Mouse (Mus musculus) heart, embryonic 11.5 days (tissue): ENCODE results near the gene Rpl35. TPM values are rescaled to one million over a fixed set of nuclear protein-coding genes. Genes with fewer than 3 reads are reported as not detected.

Source experiments
- ATAC-seq: fragments of 200-750 bp; cut with Nextera tagmentation; replicated peaks from 2 replicates; pipeline ENCODE4 v1.8.0; 2017; ENCODE audit warnings: moderate library complexity; ENCODE audit not compliant: insufficient number of reproducible peaks, low FRiP score, low TSS enrichment
- H3K27ac ChIP-seq: fragments of 300-500 bp; sonication (generic); 2 replicates; pipeline ENCODE4 v1.5.1; 2014; ENCODE audit warnings: mild to moderate bottlenecking, low read depth, low read length
- H3K27me3 ChIP-seq: fragments of 300-500 bp; sonication (generic); 2 replicates; pipeline ENCODE4 v1.6.1; 2014; ENCODE audit warnings: mild to moderate bottlenecking, low read length, mixed read lengths; ENCODE audit not compliant: control insufficient read depth, insufficient read depth
- H3K36me3 ChIP-seq: fragments of 300-500 bp; sonication (generic); 2 replicates; pipeline ENCODE4 v1.6.1; 2014; ENCODE audit warnings: mild to moderate bottlenecking, low read length, moderate library complexity, mixed read lengths; ENCODE audit not compliant: control insufficient read depth, insufficient read depth
- H3K4me1 ChIP-seq: fragments of 300-500 bp; sonication (generic); 2 replicates; pipeline ENCODE4 v1.6.1; 2014; ENCODE audit warnings: low read length; ENCODE audit not compliant: control insufficient read depth, insufficient read depth
- H3K4me2 ChIP-seq: fragments of 300-500 bp; sonication (generic); 2 replicates; pipeline ENCODE4 v1.6.1; 2014; ENCODE audit warnings: mild to moderate bottlenecking, moderate library complexity
- H3K4me3 ChIP-seq: fragments of 300-500 bp; sonication (generic); 2 replicates; pipeline ENCODE4 v1.5.1; 2014; ENCODE audit warnings: low read depth, low read length
- H3K9ac ChIP-seq: fragments of 300-500 bp; sonication (generic); 2 replicates; pipeline ENCODE4 v1.6.1; 2014; ENCODE audit warnings: mild to moderate bottlenecking, low read depth, low read length, moderate library complexity
- H3K9me3 ChIP-seq: fragments of 300-500 bp; sonication (generic); replicated peaks from 2 replicates; pipeline ENCODE4 v1.6.1; 2016; ENCODE audit warnings: low read length; ENCODE audit not compliant: control insufficient read depth
- WGBS: fragments of 180-500 bp; shearing (Covaris S2); extraction: QIAGEN DNeasy Blood & Tissue Kit; methylation state at CpG from one replicate; pipeline ENCODE4 v1.1.7; 2014; ENCODE audit not compliant: insufficient replicate concordance; 5-methylcytosine and 5-hydroxymethylcytosine counted together
- polyA plus RNA-seq: library from polyadenylated mRNA; unstranded; fragments of >200 nt; fragmentation: Nextera tagmentation; extraction: Ambion mirVana; gene quantifications from 2 replicates; pipeline ENCODE4 v1.2.1, GENCODE M21; 2014

Gene Rpl35
- polyA plus RNA-seq, 1 experiment from 2014 or later = 887 TPM

- Histone ChIP-seq H3K9me3 (no peaks in the 10 kb centered on the region), H3K27ac (no peak overlapping the region), H3K4me3 (no peak overlapping the region), H3K4me2 (no peak overlapping the region), H3K4me1 (no peaks in the 10 kb centered on the region), H3K27me3 (no peaks in the 10 kb centered on the region), H3K36me3 (no peaks in the 10 kb centered on the region), H3K9ac (no peak overlapping the region)
- WGBS = 25% methylated on average over 2 of the region's 2 CpGs
- no peak for ATAC-seq
Measured at GRCm38 (mm10) chr2:38974171-38974570, 31.3 kb downstream of the Rpl35 start.

- ATAC-seq = no peak
- H3K4me1 ChIP-seq = no peaks in the 10 kb centered on the region
- H3K9ac ChIP-seq = no peak overlapping the region
- no peaks in the 10 kb centered on the region for H3K27me3 ChIP-seq
- no peak overlapping the region for H3K4me3 ChIP-seq
- H3K4me2 ChIP-seq = no peak overlapping the region
- H3K9me3 ChIP-seq = no peaks in the 10 kb centered on the region
- H3K36me3 ChIP-seq = no peaks in the 10 kb centered on the region
- no peak overlapping the region for H3K27ac ChIP-seq
- WGBS = 74% methylated on average over 7 of the region's 7 CpGs
Measured at GRCm38 (mm10) chr2:38973701-38974100, 31.7 kb downstream of the Rpl35 start.

GRCm38 (mm10) chr2:38973223-38973622, 32.2 kb downstream of the Rpl35 start:
- Histone ChIP-seq H3K4me1 (no peaks in the 10 kb centered on the region), H3K4me2 (no peak overlapping the region), H3K4me3 (no peak overlapping the region), H3K27ac (no peak overlapping the region), H3K9ac (no peak overlapping the region), H3K9me3 (no peaks in the 10 kb centered on the region), H3K36me3 (no peaks in the 10 kb centered on the region), H3K27me3 (no peaks in the 10 kb centered on the region)
- no peak for ATAC-seq
- WGBS = 29% methylated on average over 2 of the region's 2 CpGs

GRCm38 (mm10) chr2:38970057-38970456, 35.4 kb downstream of the Rpl35 start:
- no peaks in the 10 kb centered on the region for H3K9me3 ChIP-seq
- no peak overlapping the region for H3K27ac ChIP-seq
- no peaks in the 10 kb centered on the region for H3K36me3 ChIP-seq
- ATAC-seq = no peak
- H3K27me3 ChIP-seq = no peaks in the 10 kb centered on the region
- H3K4me1 ChIP-seq = no peaks in the 10 kb centered on the region
- WGBS = 78% methylated on average over 5 of the region's 5 CpGs
- no peak overlapping the region for H3K4me2 ChIP-seq
- no peak overlapping the region for H3K9ac ChIP-seq
- H3K4me3 ChIP-seq = no peak overlapping the region

- ATAC-seq = no peak
- WGBS = 82% methylated on average over 2 of the region's 2 CpGs
- no peak overlapping the region for H3K27ac ChIP-seq
Measured at GRCm38 (mm10) chr2:38969650-38970049, 35.8 kb downstream of the Rpl35 start.

GRCm38 (mm10) chr2:38964198-38964597, 41.2 kb downstream of the Rpl35 start:
- Histone ChIP-seq H3K27ac (no peak overlapping the region), H3K4me1 (no peaks in the 10 kb centered on the region), H3K4me2 (no peak overlapping the region), H3K27me3 (no peaks in the 10 kb centered on the region), H3K4me3 (no peak overlapping the region), H3K9me3 (no peaks in the 10 kb centered on the region), H3K36me3 (no peaks in the 10 kb centered on the region), H3K9ac (no peak overlapping the region)
- 42% methylated on average over 4 of the region's 4 CpGs for WGBS
- no peak for ATAC-seq

More at GRCm38 (mm10) chr2:38969650-38970049, 35.8 kb downstream of the Rpl35 start:
- no peaks in the 10 kb centered on the region for H3K9me3 ChIP-seq
- no peaks in the 10 kb centered on the region for H3K4me1 ChIP-seq
- no peaks in the 10 kb centered on the region for H3K36me3 ChIP-seq
- no peaks in the 10 kb centered on the region for H3K27me3 ChIP-seq
- no peak overlapping the region for H3K4me3 ChIP-seq
- H3K9ac ChIP-seq = no peak overlapping the region
- H3K4me2 ChIP-seq = no peak overlapping the region

- H3K9ac ChIP-seq = no peak overlapping the region
Measured at GRCm38 (mm10) chr2:38957671-38958223, 47.7 kb downstream of the Rpl35 start.

GRCm38 (mm10) chr2:38956062-38956461, 49.4 kb downstream of the Rpl35 start:
- ATAC-seq = no peak
- Histone ChIP-seq H3K27ac (no peak overlapping the region), H3K9ac (no peak overlapping the region), H3K9me3 (no peaks in the 10 kb centered on the region), H3K27me3 (no peaks in the 10 kb centered on the region), H3K4me2 (no peak overlapping the region), H3K36me3 (no peaks in the 10 kb centered on the region), H3K4me1 (no peaks in the 10 kb centered on the region), H3K4me3 (no peak overlapping the region)
- 66% methylated on average over 2 of the region's 2 CpGs for WGBS

More at GRCm38 (mm10) chr2:38957671-38958223, 47.7 kb downstream of the Rpl35 start:
- no peak overlapping the region for H3K4me3 ChIP-seq
- H3K9me3 ChIP-seq = no peaks in the 10 kb centered on the region
- no peak for ATAC-seq
- H3K36me3 ChIP-seq = no peaks in the 10 kb centered on the region
- no peaks in the 10 kb centered on the region for H3K4me1 ChIP-seq
- no peak overlapping the region for H3K4me2 ChIP-seq
- no peaks in the 10 kb centered on the region for H3K27me3 ChIP-seq
- no peak overlapping the region for H3K27ac ChIP-seq
- 61% methylated on average over 5 of the region's 5 CpGs for WGBS

- Histone ChIP-seq H3K9ac (no peak overlapping the region), H3K27ac (no peak overlapping the region), H3K27me3 (no peaks in the 10 kb centered on the region), H3K36me3 (no peaks in the 10 kb centered on the region), H3K4me3 (no peak overlapping the region), H3K4me2 (no peak overlapping the region), H3K4me1 (0 out of 2 replicates have a peak, but pooled peaks cover 3% of the 10 kb centered on the region), H3K9me3 (no peaks in the 10 kb centered on the region)
- 62% methylated on average over 5 of the region's 5 CpGs for WGBS
- ATAC-seq = no peak
Measured at GRCm38 (mm10) chr2:38953152-38953883, 52.1 kb downstream of the Rpl35 start.
